Mouse (Mus musculus): ENCODE measurements around the gene Fbxl7. TPM values are rescaled to one million over a fixed set of nuclear protein-coding genes. Genes with fewer than 3 reads are reported as not detected.

Fbxl7 gene
- polyA plus RNA-seq, 1 experiment, result 1.5 TPM

DNA sequence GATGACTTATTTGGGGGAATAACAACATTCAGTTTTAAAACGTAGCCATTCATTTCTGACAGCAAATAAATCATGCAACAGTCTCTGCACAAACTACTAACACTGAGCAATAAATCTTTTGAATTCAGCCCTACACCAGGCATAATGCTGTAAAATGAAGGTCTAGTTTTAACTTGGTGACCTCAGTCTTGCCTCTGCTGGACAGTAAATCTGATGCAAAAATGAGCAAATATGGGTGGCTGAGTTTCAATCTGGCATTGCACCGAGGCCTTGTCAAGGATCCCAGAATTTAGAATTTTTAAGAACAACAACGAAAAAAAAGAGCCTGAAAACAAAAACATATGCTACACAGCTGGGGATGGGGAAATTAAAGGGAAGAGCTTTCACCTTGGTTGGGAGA, 85.8 kb downstream of the Fbxl7 start:
- Histone ChIP-seq H3K27ac (ENCODE audit: insufficient read depth, low read length) (no peak overlapping the region), H3K27me3 (ENCODE audit: control insufficient read depth, insufficient read depth, low read length) (no peaks in the 10 kb centered on the region), H3K4me3 (replicated peaks; ENCODE audit: insufficient read depth, low read depth, low read length) (no peak overlapping the region), H3K4me1 (ENCODE audit: control insufficient read depth, insufficient read depth, low read length) (no peaks in the 10 kb centered on the region)
- no peak for TF ChIP-seq CTCF (IDR thresholded peaks at IDR 0.05; ENCODE audit: borderline replicate concordance, insufficient read depth, low read depth, low read length)
- no peak for TF ChIP-seq POLR2A (IDR thresholded peaks at IDR 0.05; ENCODE audit: borderline replicate concordance, insufficient read depth, low read length)
- WGBS, result 39% methylated on average over 3 of the region's 3 CpGs
- no peak for DNase-seq

DNA sequence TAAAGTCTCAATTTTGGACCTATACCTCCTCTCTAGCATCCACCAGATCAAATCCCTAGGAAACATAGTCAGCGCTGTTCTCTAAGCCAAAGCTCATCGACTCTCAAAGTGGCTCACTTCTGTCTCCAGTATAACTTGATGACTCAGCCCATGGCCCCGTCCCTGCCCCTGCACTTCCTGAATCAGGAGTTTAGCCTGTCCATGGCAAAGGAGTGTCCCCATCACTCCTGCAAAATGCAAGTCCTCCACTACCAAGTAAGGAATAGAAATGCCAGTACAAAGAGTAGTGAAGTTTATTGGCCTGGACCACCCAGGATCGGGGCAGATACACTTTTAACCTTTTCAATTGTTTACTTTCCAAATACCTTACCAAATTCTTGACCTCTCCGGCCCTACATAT, 91.3 kb downstream of the Fbxl7 start:
- TF ChIP-seq POLR2A (IDR thresholded peaks at IDR 0.05; ENCODE audit: borderline replicate concordance, insufficient read depth, low read length) (no peak), CTCF (IDR thresholded peaks at IDR 0.05; ENCODE audit: borderline replicate concordance, insufficient read depth, low read depth, low read length) (no peak)
- Histone ChIP-seq H3K27me3 (ENCODE audit: control insufficient read depth, insufficient read depth, low read length) (no peaks in the 10 kb centered on the region), H3K27ac (ENCODE audit: insufficient read depth, low read length) (no peak overlapping the region), H3K4me1 (ENCODE audit: control insufficient read depth, insufficient read depth, low read length) (no peaks in the 10 kb centered on the region), H3K4me3 (replicated peaks; ENCODE audit: insufficient read depth, low read depth, low read length) (no peak overlapping the region)
- DNase-seq, result no peak
- 90% methylated on average over 5 of the region's 5 CpGs for WGBS

- Histone ChIP-seq H3K4me3 (replicated peaks; ENCODE audit: insufficient read depth, low read depth, low read length) (no peak overlapping the region), H3K27me3 (ENCODE audit: control insufficient read depth, insufficient read depth, low read length) (no peaks in the 10 kb centered on the region), H3K4me1 (ENCODE audit: control insufficient read depth, insufficient read depth, low read length) (no peaks in the 10 kb centered on the region), H3K27ac (ENCODE audit: insufficient read depth, low read length) (no peak overlapping the region)
- TF ChIP-seq POLR2A (IDR thresholded peaks at IDR 0.05; ENCODE audit: borderline replicate concordance, insufficient read depth, low read length), result no peak
- TF ChIP-seq CTCF (IDR thresholded peaks at IDR 0.05; ENCODE audit: borderline replicate concordance, insufficient read depth, low read depth, low read length), result no peak
- no peak for DNase-seq
- WGBS, result 88% methylated on average over 3 of the region's 3 CpGs
Measured at GRCm38 (mm10) chr15:26799457-26800021, 95.8 kb downstream of the Fbxl7 start.

- Histone ChIP-seq H3K4me1 (ENCODE audit: control insufficient read depth, insufficient read depth, low read length) (no peaks in the 10 kb centered on the region), H3K27ac (ENCODE audit: insufficient read depth, low read length) (no peak overlapping the region), H3K4me3 (replicated peaks; ENCODE audit: insufficient read depth, low read depth, low read length) (no peak overlapping the region), H3K27me3 (ENCODE audit: control insufficient read depth, insufficient read depth, low read length) (no peaks in the 10 kb centered on the region)
- 19% methylated on average over 2 of the region's 2 CpGs for WGBS
- TF ChIP-seq POLR2A (IDR thresholded peaks at IDR 0.05; ENCODE audit: borderline replicate concordance, insufficient read depth, low read length) (no peak), CTCF (IDR thresholded peaks at IDR 0.05; ENCODE audit: borderline replicate concordance, insufficient read depth, low read depth, low read length) (no peak)
- no peak for DNase-seq
Measured at GRCm38 (mm10) chr15:26795937-26796336, 99.4 kb downstream of the Fbxl7 start.

- no peaks in the 10 kb centered on the region for H3K27me3 ChIP-seq (ENCODE audit: control insufficient read depth, insufficient read depth, low read length)
- H3K4me1 ChIP-seq (ENCODE audit: control insufficient read depth, insufficient read depth, low read length), result no peaks in the 10 kb centered on the region
- no peak overlapping the region for H3K4me3 ChIP-seq (replicated peaks; ENCODE audit: insufficient read depth, low read depth, low read length)
- no peak for TF ChIP-seq POLR2A (IDR thresholded peaks at IDR 0.05; ENCODE audit: borderline replicate concordance, insufficient read depth, low read length)
- no peak for TF ChIP-seq CTCF (IDR thresholded peaks at IDR 0.05; ENCODE audit: borderline replicate concordance, insufficient read depth, low read depth, low read length)
- H3K27ac ChIP-seq (ENCODE audit: insufficient read depth, low read length), result no peak overlapping the region
- DNase-seq, result no peak
- WGBS, result 15% methylated on average over 6 of the region's 6 CpGs
Measured at GRCm38 (mm10) chr15:26795518-26795917, 99.9 kb downstream of the Fbxl7 start.

DNA sequence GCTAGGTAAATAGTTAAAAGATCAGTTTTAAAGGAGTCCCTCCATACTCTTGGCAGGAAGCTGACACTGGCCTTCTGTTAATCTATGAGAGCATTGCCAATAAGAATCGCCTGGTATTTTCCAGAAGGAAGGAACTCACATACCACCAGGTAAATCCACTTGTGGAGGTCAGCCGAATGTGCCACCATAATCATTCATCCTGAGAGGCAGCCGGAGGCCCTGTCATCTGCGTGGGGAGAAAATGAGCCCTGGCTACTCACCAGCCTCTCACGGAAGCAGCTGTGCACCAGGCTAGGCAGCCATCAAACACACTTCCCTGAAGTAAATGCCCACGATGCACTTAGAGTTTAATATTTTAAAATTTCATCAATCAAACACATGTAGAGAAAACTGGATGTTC, 108.2 kb downstream of the Fbxl7 start:
- no peak for DNase-seq
- TF ChIP-seq CTCF (IDR thresholded peaks at IDR 0.05; ENCODE audit: borderline replicate concordance, insufficient read depth, low read depth, low read length) (no peak), POLR2A (IDR thresholded peaks at IDR 0.05; ENCODE audit: borderline replicate concordance, insufficient read depth, low read length) (no peak)
- no peaks in the 10 kb centered on the region for H3K27me3 ChIP-seq (ENCODE audit: control insufficient read depth, insufficient read depth, low read length)
- no peak overlapping the region for H3K27ac ChIP-seq (ENCODE audit: insufficient read depth, low read length)
- H3K4me1 ChIP-seq (ENCODE audit: control insufficient read depth, insufficient read depth, low read length), result no peaks in the 10 kb centered on the region
- H3K4me3 ChIP-seq (replicated peaks; ENCODE audit: insufficient read depth, low read depth, low read length), result no peak overlapping the region
- WGBS, result 41% methylated on average over 6 of the region's 6 CpGs

DNA sequence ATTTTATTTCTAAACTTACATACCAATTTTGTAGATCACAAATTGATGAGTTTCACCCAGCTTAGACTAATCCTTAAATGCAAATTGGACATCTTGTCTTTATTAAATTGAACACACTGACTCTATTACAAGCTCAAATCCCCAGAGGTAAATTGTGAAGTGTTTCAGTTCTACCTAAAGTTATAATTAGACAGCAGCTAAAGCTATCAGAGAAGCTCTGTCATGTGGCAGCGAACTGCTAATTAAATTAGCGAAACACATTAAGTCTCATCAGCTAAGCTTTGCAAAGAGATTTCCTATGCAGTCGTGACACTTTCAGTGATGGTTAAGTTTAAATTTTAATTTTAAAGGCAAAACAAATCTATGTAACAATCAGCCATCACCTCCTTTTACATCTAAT, 114.8 kb downstream of the Fbxl7 start:
- Histone ChIP-seq H3K4me1 (ENCODE audit: control insufficient read depth, insufficient read depth, low read length) (no peaks in the 10 kb centered on the region), H3K4me3 (replicated peaks; ENCODE audit: insufficient read depth, low read depth, low read length) (no peak overlapping the region), H3K27me3 (ENCODE audit: control insufficient read depth, insufficient read depth, low read length) (no peaks in the 10 kb centered on the region), H3K27ac (ENCODE audit: insufficient read depth, low read length) (no peak overlapping the region)
- 88% methylated on average over 3 of the region's 3 CpGs for WGBS
- no peak for TF ChIP-seq POLR2A (IDR thresholded peaks at IDR 0.05; ENCODE audit: borderline replicate concordance, insufficient read depth, low read length)
- no peak for TF ChIP-seq CTCF (IDR thresholded peaks at IDR 0.05; ENCODE audit: borderline replicate concordance, insufficient read depth, low read depth, low read length)
- no peak for DNase-seq

DNA sequence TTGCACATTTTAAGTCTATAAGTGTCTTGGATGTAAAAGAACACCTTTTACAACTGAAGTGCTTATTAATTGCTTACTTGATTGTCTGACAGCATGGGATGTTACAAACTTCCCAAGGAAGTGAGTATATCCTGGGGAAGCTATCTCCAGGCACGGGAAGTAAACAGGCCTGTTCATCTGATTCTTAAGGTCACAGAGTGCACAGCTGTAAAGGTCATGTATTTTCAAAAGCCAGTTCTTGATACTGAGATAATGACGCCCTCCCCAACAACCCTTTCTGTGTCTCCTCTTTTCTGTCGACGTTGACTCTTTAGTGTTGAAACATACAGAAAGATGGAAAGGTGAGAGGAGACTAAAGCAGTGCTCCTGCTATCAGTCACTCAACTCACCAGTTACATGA, 116.3 kb downstream of the Fbxl7 start:
- Histone ChIP-seq H3K27me3 (ENCODE audit: control insufficient read depth, insufficient read depth, low read length) (no peaks in the 10 kb centered on the region), H3K4me1 (ENCODE audit: control insufficient read depth, insufficient read depth, low read length) (no peaks in the 10 kb centered on the region), H3K27ac (ENCODE audit: insufficient read depth, low read length) (no peak overlapping the region), H3K4me3 (replicated peaks; ENCODE audit: insufficient read depth, low read depth, low read length) (no peak overlapping the region)
- WGBS, result 90% methylated on average over 4 of the region's 4 CpGs
- DNase-seq, result no peak
- TF ChIP-seq POLR2A (IDR thresholded peaks at IDR 0.05; ENCODE audit: borderline replicate concordance, insufficient read depth, low read length) (no peak), CTCF (IDR thresholded peaks at IDR 0.05; ENCODE audit: borderline replicate concordance, insufficient read depth, low read depth, low read length) (no peak)
